Mouse (Mus musculus): ENCODE data around the gene Dcaf11. TPM values are rescaled to one million over a fixed set of nuclear protein-coding genes. Genes with fewer than 3 reads are reported as not detected.

The Dcaf11 gene
- total and polyA plus RNA-seq, 3 experiments: 24.3 to 37.9 TPM; not detected in 1

GRCm38 (mm10) chr14:55518897-55519296 is 40.9 kb upstream of the Dcaf11 start:
- H3K9me3 ChIP-seq (replicated peaks; ENCODE audit: insufficient read depth, low read length): no peaks in the 10 kb centered on the region
- no peak overlapping the region for H3K4me3 ChIP-seq (ENCODE audit: control insufficient read depth in 1 of 2, insufficient read depth in 1 of 2, low read depth in 2 of 2, low read length in 2 of 2)
- no peak overlapping the region for H3K9ac ChIP-seq (ENCODE audit: control insufficient read depth, low read depth, low read length, poor library complexity, severe bottlenecking)
- TF ChIP-seq ZKSCAN1 (IDR thresholded peaks at IDR 0.05; ENCODE audit: low read depth, low read length) (no peak), GATA1 (IDR thresholded peaks at IDR 0.05; ENCODE audit: low read depth, low read length) (no peak), E2F4 (IDR thresholded peaks at IDR 0.05; ENCODE audit: borderline replicate concordance, low read depth, low read length) (no peak), TCF12 (IDR thresholded peaks at IDR 0.05; ENCODE audit: low read depth, low read length) (no peak), MAZ (IDR thresholded peaks at IDR 0.05; ENCODE audit: low read depth, low read length) (no peak)
- peaks cover 11 to 17% of the 10 kb centered on the region in 2 experiments for H3K27me3 ChIP-seq (ENCODE audit: control insufficient read depth in 1 of 2, insufficient read depth in 2 of 2, low read length in 2 of 2)
- DNase-seq (ENCODE audit: low read depth, low spot score): no peak
- no peaks in the 10 kb centered on the region for H3K36me3 ChIP-seq (ENCODE audit: control insufficient read depth in 1 of 2, insufficient read depth in 2 of 2, low read length in 2 of 2)
- H3K4me1 ChIP-seq (ENCODE audit: control insufficient read depth in 1 of 2, insufficient read depth in 2 of 2, low read length in 2 of 2): no peaks in the 10 kb centered on the region
- no peak overlapping the region for H3K27ac ChIP-seq (ENCODE audit: control insufficient read depth, low read depth, low read length)
- H3K79me2 ChIP-seq (ENCODE audit: control insufficient read depth, insufficient read depth, low read length, poor library complexity): no peaks in the 10 kb centered on the region

- Histone ChIP-seq H3K36me3 (ENCODE audit: control insufficient read depth in 1 of 2, insufficient read depth in 2 of 2, low read length in 2 of 2) (no peaks in the 10 kb centered on the region), H3K79me2 (ENCODE audit: control insufficient read depth, insufficient read depth, low read length, poor library complexity) (no peaks in the 10 kb centered on the region), H3K4me3 (ENCODE audit: control insufficient read depth in 1 of 2, insufficient read depth in 1 of 2, low read depth in 2 of 2, low read length in 2 of 2) (no peak overlapping the region), H3K27me3 (ENCODE audit: control insufficient read depth in 1 of 2, insufficient read depth in 2 of 2, low read length in 2 of 2) (peaks cover 11 to 17% of the 10 kb centered on the region in 2 experiments), H3K9ac (ENCODE audit: control insufficient read depth, low read depth, low read length, poor library complexity, severe bottlenecking) (no peak overlapping the region), H3K9me3 (replicated peaks; ENCODE audit: insufficient read depth, low read length) (no peaks in the 10 kb centered on the region), H3K4me1 (ENCODE audit: control insufficient read depth in 1 of 2, insufficient read depth in 2 of 2, low read length in 2 of 2) (no peaks in the 10 kb centered on the region), H3K27ac (ENCODE audit: control insufficient read depth, low read depth, low read length) (no peak overlapping the region)
- no peak for TF ChIP-seq HCFC1 (IDR thresholded peaks at IDR 0.05; ENCODE audit: low read depth, low read length)
- no peak for DNase-seq (ENCODE audit: low read depth, low spot score)
Measured at GRCm38 (mm10) chr14:55519604-55520003, 40.2 kb upstream of the Dcaf11 start.

GRCm38 (mm10) chr14:55520451-55521361 is 39.1 kb upstream of the Dcaf11 start:
- H3K9ac ChIP-seq (ENCODE audit: control insufficient read depth, low read depth, low read length, poor library complexity, severe bottlenecking): no peak overlapping the region
- TF ChIP-seq ZNF384 (IDR thresholded peaks at IDR 0.05; ENCODE audit: low read depth, low read length) (no peak), NRF1 (IDR thresholded peaks at IDR 0.05; ENCODE audit: insufficient read depth, low read depth, low read length, poor library complexity, severe bottlenecking) (no peak), JUND (IDR thresholded peaks at IDR 0.05; ENCODE audit: low read depth, low read length) (no peak), POLR2A (IDR thresholded peaks at IDR 0.05; ENCODE audit: control insufficient read depth in 1 of 2, insufficient read depth in 1 of 2, low read depth in 1 of 2, low read length in 2 of 2, poor library complexity in 1 of 2) (no peak), GATA1 (IDR thresholded peaks at IDR 0.05; ENCODE audit: low read depth, low read length) (no peak), TCF12 (IDR thresholded peaks at IDR 0.05; ENCODE audit: low read depth, low read length) (no peak), MYB (IDR thresholded peaks at IDR 0.05; ENCODE audit: low read depth, low read length) (no peak), ZKSCAN1 (IDR thresholded peaks at IDR 0.05; ENCODE audit: low read depth, low read length) (no peak), HCFC1 (IDR thresholded peaks at IDR 0.05; ENCODE audit: low read depth, low read length) (no peak), EP300 (IDR thresholded peaks at IDR 0.05; ENCODE audit: low read depth in 1 of 2, low read length in 2 of 2) (no peak)
- no peaks in the 10 kb centered on the region for H3K36me3 ChIP-seq (ENCODE audit: control insufficient read depth in 1 of 2, insufficient read depth in 2 of 2, low read length in 2 of 2)

More at GRCm38 (mm10) chr14:55520451-55521361, 39.1 kb upstream of the Dcaf11 start:
- no peaks in the 10 kb centered on the region for H3K79me2 ChIP-seq (ENCODE audit: control insufficient read depth, insufficient read depth, low read length, poor library complexity)
- H3K4me1 ChIP-seq (ENCODE audit: control insufficient read depth in 1 of 2, insufficient read depth in 2 of 2, low read length in 2 of 2): no peaks in the 10 kb centered on the region
- H3K27me3 ChIP-seq (ENCODE audit: control insufficient read depth in 1 of 2, insufficient read depth in 2 of 2, low read length in 2 of 2): peaks cover 19 to 20% of the 10 kb centered on the region in 2 experiments
- no peak overlapping the region for H3K4me3 ChIP-seq (ENCODE audit: control insufficient read depth in 1 of 2, insufficient read depth in 1 of 2, low read depth in 2 of 2, low read length in 2 of 2)
- H3K9me3 ChIP-seq (replicated peaks; ENCODE audit: insufficient read depth, low read length): no peaks in the 10 kb centered on the region
- no peak for DNase-seq (ENCODE audit: low read depth, low spot score)
- H3K27ac ChIP-seq (ENCODE audit: control insufficient read depth, low read depth, low read length): no peak overlapping the region

Measured in MEL (cell line).